Mouse (Mus musculus): Measurements from ENCODE around the gene Nfxl1. TPM values are rescaled to one million over a fixed set of nuclear protein-coding genes. Genes with fewer than 3 reads are reported as not detected.
A peak's percentile ranks its signal among the peaks of the same experiment; 100 is the strongest.

Nfxl1 gene
- total and polyA plus RNA-seq, 2 experiments from 2014 or later = 4.3 to 6.3 TPM

GRCm38 (mm10) chr5:72498271-72498670, 61.2 kb downstream of the Nfxl1 start:
- no peaks in the 10 kb centered on the region for H3K36me3 ChIP-seq (replicated peaks; ENCODE audit: control insufficient read depth, insufficient read depth, low read length)
- no peak for ATAC-seq (ENCODE audit: insufficient read depth, low read depth)
- H3K9me3 ChIP-seq (replicated peaks; ENCODE audit: control insufficient read depth, low read length) = no peaks in the 10 kb centered on the region
- H3K9ac ChIP-seq (replicated peaks; ENCODE audit: low read depth, low read length) = no peak overlapping the region
- peaks cover 49% of the 10 kb centered on the region for H3K4me1 ChIP-seq (ENCODE audit: control insufficient read depth, insufficient read depth)
- peak overlapping the region; percentile 4 for H3K27ac ChIP-seq (ENCODE audit: low read depth)
- DNase-seq (ENCODE audit: low spot score) = no peak
- no peak overlapping the region for H3K4me3 ChIP-seq (ENCODE audit: low read depth, low read length)
- WGBS = 36% methylated on average over 10 of the region's 10 CpGs
- no peaks in the 10 kb centered on the region for H3K27me3 ChIP-seq (ENCODE audit: control insufficient read depth, insufficient read depth, low read length)
- TF ChIP-seq CTCF (IDR thresholded peaks at IDR 0.05; ENCODE audit: low read depth) (no peak), EP300 (IDR thresholded peaks at IDR 0.05; ENCODE audit: low read depth) (no peak)
- H3K4me2 ChIP-seq (ENCODE audit: low read depth, low read length) = 0 out of 2 replicates have a peak overlapping the region, but pooled peaks have one; percentile 8

GRCm38 (mm10) chr5:72496756-72497155, 62.7 kb downstream of the Nfxl1 start:
- Histone ChIP-seq H3K9me3 (replicated peaks; ENCODE audit: control insufficient read depth, low read length) (no peaks in the 10 kb centered on the region), H3K27ac (ENCODE audit: low read depth) (no peak overlapping the region), H3K9ac (replicated peaks; ENCODE audit: low read depth, low read length) (no peak overlapping the region), H3K36me3 (replicated peaks; ENCODE audit: control insufficient read depth, insufficient read depth, low read length) (no peaks in the 10 kb centered on the region), H3K27me3 (ENCODE audit: control insufficient read depth, insufficient read depth, low read length) (no peaks in the 10 kb centered on the region), H3K4me2 (ENCODE audit: low read depth, low read length) (no peak overlapping the region), H3K4me3 (ENCODE audit: low read depth, low read length) (no peak overlapping the region), H3K4me1 (ENCODE audit: control insufficient read depth, insufficient read depth) (peaks cover 52% of the 10 kb centered on the region)
- ATAC-seq (ENCODE audit: insufficient read depth, low read depth) = no peak
- DNase-seq (ENCODE audit: low spot score) = no peak
- TF ChIP-seq CTCF (IDR thresholded peaks at IDR 0.05; ENCODE audit: low read depth) = no peak
- no peak for TF ChIP-seq EP300 (IDR thresholded peaks at IDR 0.05; ENCODE audit: low read depth)
- WGBS = 41% methylated on average over 4 of the region's 4 CpGs

GRCm38 (mm10) chr5:72493906-72494305, 65.6 kb downstream of the Nfxl1 start:
- ATAC-seq (ENCODE audit: insufficient read depth, low read depth) (peak; percentile 87), DNase-seq (ENCODE audit: low spot score) (peak; percentile 82)
- 19% methylated on average over 7 of the region's 7 CpGs for WGBS
- peak overlapping the region; percentile 12; the same call in 1 of the 2 replicates for H3K4me2 ChIP-seq (ENCODE audit: low read depth, low read length)
- H3K9me3 ChIP-seq (replicated peaks; ENCODE audit: control insufficient read depth, low read length) = no peaks in the 10 kb centered on the region
- H3K27me3 ChIP-seq (ENCODE audit: control insufficient read depth, insufficient read depth, low read length) = no peaks in the 10 kb centered on the region
- H3K9ac ChIP-seq (replicated peaks; ENCODE audit: low read depth, low read length) = no peak overlapping the region
- peaks cover 40% of the 10 kb centered on the region for H3K4me1 ChIP-seq (ENCODE audit: control insufficient read depth, insufficient read depth)
- no peaks in the 10 kb centered on the region for H3K36me3 ChIP-seq (replicated peaks; ENCODE audit: control insufficient read depth, insufficient read depth, low read length)
- peak; percentile 36; the same call in 1 of the 2 replicates for TF ChIP-seq EP300 (IDR thresholded peaks at IDR 0.05; ENCODE audit: low read depth)
- no peak for TF ChIP-seq CTCF (IDR thresholded peaks at IDR 0.05; ENCODE audit: low read depth)
- H3K27ac ChIP-seq (ENCODE audit: low read depth) = peak overlapping the region; percentile 80
- no peak overlapping the region for H3K4me3 ChIP-seq (ENCODE audit: low read depth, low read length)

GRCm38 (mm10) chr5:72491232-72491631, 68.3 kb downstream of the Nfxl1 start:
- Histone ChIP-seq H3K4me1 (ENCODE audit: control insufficient read depth, insufficient read depth) (peaks cover 15% of the 10 kb centered on the region), H3K4me2 (ENCODE audit: low read depth, low read length) (no peak overlapping the region), H3K9me3 (replicated peaks; ENCODE audit: control insufficient read depth, low read length) (no peaks in the 10 kb centered on the region), H3K27ac (ENCODE audit: low read depth) (no peak overlapping the region), H3K9ac (replicated peaks; ENCODE audit: low read depth, low read length) (no peak overlapping the region), H3K27me3 (ENCODE audit: control insufficient read depth, insufficient read depth, low read length) (no peaks in the 10 kb centered on the region), H3K4me3 (ENCODE audit: low read depth, low read length) (no peak overlapping the region), H3K36me3 (replicated peaks; ENCODE audit: control insufficient read depth, insufficient read depth, low read length) (no peaks in the 10 kb centered on the region)
- no peak for DNase-seq (ENCODE audit: low spot score)
- 35% methylated on average over 2 of the region's 2 CpGs for WGBS
- TF ChIP-seq EP300 (IDR thresholded peaks at IDR 0.05; ENCODE audit: low read depth) = no peak
- ATAC-seq (ENCODE audit: insufficient read depth, low read depth) = no peak

GRCm38 (mm10) chr5:72480456-72480855, 79.0 kb downstream of the Nfxl1 start:
- TF ChIP-seq CTCF (IDR thresholded peaks at IDR 0.05; ENCODE audit: low read depth) (no peak), EP300 (IDR thresholded peaks at IDR 0.05; ENCODE audit: low read depth) (no peak)
- no peaks in the 10 kb centered on the region for H3K36me3 ChIP-seq (replicated peaks; ENCODE audit: control insufficient read depth, insufficient read depth, low read length)
- WGBS = 57% methylated on average over 7 of the region's 7 CpGs

More at GRCm38 (mm10) chr5:72480456-72480855, 79.0 kb downstream of the Nfxl1 start:
- Histone ChIP-seq H3K27me3 (ENCODE audit: control insufficient read depth, insufficient read depth, low read length) (no peaks in the 10 kb centered on the region), H3K4me2 (ENCODE audit: low read depth, low read length) (no peak overlapping the region), H3K4me3 (ENCODE audit: low read depth, low read length) (no peak overlapping the region), H3K4me1 (ENCODE audit: control insufficient read depth, insufficient read depth) (no peaks in the 10 kb centered on the region), H3K9me3 (replicated peaks; ENCODE audit: control insufficient read depth, low read length) (no peaks in the 10 kb centered on the region), H3K9ac (replicated peaks; ENCODE audit: low read depth, low read length) (no peak overlapping the region), H3K27ac (ENCODE audit: low read depth) (no peak overlapping the region)
- DNase-seq (ENCODE audit: low spot score) (no peak), ATAC-seq (ENCODE audit: insufficient read depth, low read depth) (no peak)

Measured in heart, postnatal 0 days (tissue).